ENCODE assay signal across 8 mouse cellular contexts in the genomic region with DNA sequence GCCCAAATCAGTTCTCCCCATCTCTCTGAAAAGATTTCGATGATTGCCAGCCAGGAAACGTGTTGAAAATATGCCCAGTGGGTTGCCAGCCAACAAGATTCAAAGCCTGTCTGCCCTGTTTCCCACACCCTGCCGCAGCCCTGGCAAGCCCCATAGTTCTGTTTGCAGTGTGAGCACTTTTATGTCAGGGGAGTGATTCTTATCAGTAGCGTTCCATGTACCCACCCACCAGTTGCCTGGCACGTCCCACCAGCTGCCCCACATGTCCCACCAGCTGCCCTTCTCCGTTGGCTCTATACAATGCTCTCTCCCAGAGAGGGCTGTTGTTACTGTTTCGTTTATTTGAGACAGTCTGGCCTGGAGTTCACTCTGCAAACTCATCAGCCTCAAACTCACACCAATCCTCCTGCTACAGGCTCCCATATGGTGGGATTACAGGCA. TPM values are rescaled to one million over a fixed set of nuclear protein-coding genes. Genes with fewer than 3 reads are reported as not detected.
DNase-seq lines count a peak whose midpoint lies in the region; ATAC-seq lines count a peak whose summit lies in the region.

No protein-coding gene starts in this region.

- peak; percentile 39 for ATAC-seq in intestine, embryonic 15.5 days

- no peaks in the 10 kb centered on the region for H3K27me3 ChIP-seq in intestine, embryonic 15.5 days (replicated peaks)

- intact Hi-C loops in left cerebral cortex, postnatal 10 days (cut with DNase I): no loop called here
- intact Hi-C loops in left cerebral cortex, postnatal 4 days (cut with DNase I): no loop called here
- intact Hi-C loops in gastrocnemius, postnatal 36 days (cut with DNase I): no loop called here

- no peak overlapping the region for H3K4me3 ChIP-seq in intestine, embryonic 15.5 days (replicated peaks)

- DNase-seq in left cerebral cortex, postnatal 10 days (ENCODE audit: extremely low spot score in 1 of 2, low spot score in 2 of 2): peak; percentile 53 to 61
- DNase-seq in left cerebral cortex, adult 11 months (ENCODE audit: low spot score): no peak
- peak; percentile 17 for DNase-seq in cerebellum, adult 9-10 months
- peak; percentile 87 for DNase-seq in left cerebral cortex, postnatal 4 days
- peak; percentile 46 for DNase-seq in naive thymus-derived CD4-positive, alpha-beta T cell, adult 2 months (ENCODE audit: low read depth)
- peak; percentile 78 for DNase-seq in urinary bladder, postnatal 14 days (ENCODE audit: low spot score)
- no peak for DNase-seq in gastrocnemius, postnatal 36 days

- WGBS in intestine, embryonic 15.5 days: 32% methylated on average over 7 of the region's 7 CpGs

- H3K27ac ChIP-seq in intestine, embryonic 15.5 days: peak overlapping the region; percentile 67; the same call in 1 of the 2 replicates

- H3K4me1 ChIP-seq in intestine, embryonic 15.5 days (replicated peaks): peaks cover 15% of the 10 kb centered on the region

- H3K4me2 ChIP-seq in intestine, embryonic 15.5 days (replicated peaks): no peak overlapping the region

- no peak overlapping the region for H3K9ac ChIP-seq in intestine, embryonic 15.5 days

- H3K36me3 ChIP-seq in intestine, embryonic 15.5 days: no peaks in the 10 kb centered on the region

- no peaks in the 10 kb centered on the region for H3K9me3 ChIP-seq in intestine, embryonic 15.5 days

RNA-seq across cellular contexts. Expression of gene Lgals3, which starts 0.7 kb away (rescaled TPM):
- 1 to 10 TPM in 1 of 2 experiments, under 1 TPM in 1; 0.55 to 1.7 TPM for total RNA-seq in left cerebral cortex, postnatal 10 days (2021)
- 19.5 and 25.7 TPM in 2 replicates for polyA plus RNA-seq in intestine, embryonic 15.5 days (2015; fragmentation: Nextera tagmentation; extraction: Ambion mirVana)
- total RNA-seq in left cerebral cortex, postnatal 4 days (2021): 1 to 10 TPM; 1.3 to 1.8 TPM
- total RNA-seq in gastrocnemius, postnatal 36 days (2021): 1 to 10 TPM; 2.8 to 5.8 TPM

RNA-seq across cellular contexts. Expression of gene Dlgap5, which starts 51.3 kb away (rescaled TPM):
- total RNA-seq in left cerebral cortex, postnatal 10 days (2021): 1 to 10 TPM; 1.6 to 1.7 TPM
- 35.3 and 35.4 TPM in 2 replicates for polyA plus RNA-seq in intestine, embryonic 15.5 days (2015; fragmentation: Nextera tagmentation; extraction: Ambion mirVana)
- 1 to 10 TPM; 4.0 to 4.2 TPM for total RNA-seq in left cerebral cortex, postnatal 4 days (2021)
- total RNA-seq in gastrocnemius, postnatal 36 days (2021): under 1 TPM; 0.49 to 0.56 TPM

Comparison
In these comparisons a context has a peak if more than half of its experiments do, and no peak if none do; other contexts are left out.
1. DNase-seq: peak in left cerebral cortex, postnatal 10 days (2 of 2), cerebellum, adult 9-10 months (single experiment), left cerebral cortex, postnatal 4 days (single experiment), naive thymus-derived CD4-positive, alpha-beta T cell, adult 2 months (single experiment) and urinary bladder, postnatal 14 days (single experiment); none in left cerebral cortex, adult 11 months (single experiment) and gastrocnemius, postnatal 36 days (0 of 2).